Mouse (Mus musculus) kidney, embryonic 16.5 days (tissue): ENCODE results near the gene Cacna1c. TPM values are rescaled to one million over a fixed set of nuclear protein-coding genes. Genes with fewer than 3 reads are reported as not detected.

Experiments used
- ATAC-seq: fragments of 200-750 bp; cut with Nextera tagmentation; 2 replicates; pipeline ENCODE4 v1.8.0; 2017; ENCODE audit warnings: moderate TSS enrichment; ENCODE audit not compliant: low FRiP score, low TSS enrichment
- H3K27ac ChIP-seq: fragments of 300-500 bp; sonication (generic); 2 replicates; pipeline ENCODE4 v1.5.1; 2014; ENCODE audit warnings: low read length
- H3K27me3 ChIP-seq: fragments of 300-500 bp; sonication (generic); 2 replicates; pipeline ENCODE4 v1.6.1; 2014; ENCODE audit warnings: low read length, control low read depth, mixed read lengths; ENCODE audit not compliant: insufficient read depth
- H3K36me3 ChIP-seq: fragments of 300-500 bp; sonication (generic); 2 replicates; pipeline ENCODE4 v1.6.1; 2014; ENCODE audit warnings: low read length, control low read depth, mixed read lengths; ENCODE audit not compliant: insufficient read depth
- H3K4me1 ChIP-seq: fragments of 300-500 bp; sonication (generic); 2 replicates; pipeline ENCODE4 v1.6.1; 2014; ENCODE audit warnings: low read length, control low read depth, mixed read lengths; ENCODE audit not compliant: insufficient read depth
- H3K4me2 ChIP-seq: fragments of 300-500 bp; sonication (generic); replicated peaks from 2 replicates; pipeline ENCODE4 v1.6.1; 2014; ENCODE audit warnings: low read depth, low read length
- H3K4me3 ChIP-seq: fragments of 300-500 bp; sonication (generic); 2 replicates; pipeline ENCODE4 v1.5.1; 2014; ENCODE audit warnings: mild to moderate bottlenecking, low read length
- H3K9ac ChIP-seq: fragments of 300-500 bp; sonication (generic); replicated peaks from 2 replicates; pipeline ENCODE4 v1.6.1; 2014; ENCODE audit warnings: low read length
- H3K9me3 ChIP-seq: fragments of 300-500 bp; sonication (generic); 2 replicates; pipeline ENCODE4 v1.6.1; 2016; ENCODE audit warnings: low read length, control low read depth
- WGBS: fragments of 180-500 bp; shearing (Covaris S2); extraction: QIAGEN DNeasy Blood & Tissue Kit; methylation state at CpG from one replicate; pipeline ENCODE4 v1.1.7; 2014; 5-methylcytosine and 5-hydroxymethylcytosine counted together
- polyA plus RNA-seq: library from polyadenylated mRNA; unstranded; fragments of >200 nt; fragmentation: Nextera tagmentation; extraction: Ambion mirVana; gene quantifications from 2 replicates; pipeline ENCODE4 v1.2.1, GENCODE M21; 2015

Cacna1c gene
- polyA plus RNA-seq, 1 experiment from 2014 or later = 1.4 TPM

- no peak overlapping the region for H3K4me3 ChIP-seq
- no peak for ATAC-seq
- peaks cover 3% of the 10 kb centered on the region; the same call in 1 of the 2 replicates for H3K36me3 ChIP-seq
- H3K27ac ChIP-seq = no peak overlapping the region
- no peak overlapping the region for H3K9ac ChIP-seq
- H3K27me3 ChIP-seq = no peaks in the 10 kb centered on the region
- 73% methylated on average over 6 of the region's 6 CpGs for WGBS
- H3K9me3 ChIP-seq = peaks cover 6% of the 10 kb centered on the region
- H3K4me1 ChIP-seq = no peaks in the 10 kb centered on the region
- H3K4me2 ChIP-seq = no peak overlapping the region
Measured at GRCm38 (mm10) chr6:118641671-118642325, 554.4 kb downstream of the Cacna1c start.

GRCm38 (mm10) chr6:118639816-118640215 lies 556.4 kb downstream of the Cacna1c start:
- Histone ChIP-seq H3K27ac (no peak overlapping the region), H3K4me2 (no peak overlapping the region), H3K9ac (no peak overlapping the region), H3K4me1 (no peaks in the 10 kb centered on the region), H3K36me3 (peaks cover 5% of the 10 kb centered on the region; the same call in 1 of the 2 replicates), H3K9me3 (peaks cover 8% of the 10 kb centered on the region), H3K27me3 (no peaks in the 10 kb centered on the region), H3K4me3 (no peak overlapping the region)
- no peak for ATAC-seq
- WGBS = 31% methylated on average over 2 of the region's 2 CpGs

GRCm38 (mm10) chr6:118638911-118639310 lies 557.3 kb downstream of the Cacna1c start:
- no peaks in the 10 kb centered on the region for H3K27me3 ChIP-seq
- no peak overlapping the region for H3K4me3 ChIP-seq
- H3K4me2 ChIP-seq = no peak overlapping the region
- H3K9ac ChIP-seq = no peak overlapping the region
- H3K36me3 ChIP-seq = peaks cover 5% of the 10 kb centered on the region; the same call in 1 of the 2 replicates
- no peaks in the 10 kb centered on the region for H3K4me1 ChIP-seq
- H3K9me3 ChIP-seq = peaks cover 8% of the 10 kb centered on the region
- 79% methylated on average over 2 of the region's 2 CpGs for WGBS
- no peak for ATAC-seq
- H3K27ac ChIP-seq = no peak overlapping the region

- no peak overlapping the region for H3K4me2 ChIP-seq
- H3K4me3 ChIP-seq = no peak overlapping the region
- peaks cover 5% of the 10 kb centered on the region; the same call in 1 of the 2 replicates for H3K36me3 ChIP-seq
- 87% methylated on average over 2 of the region's 2 CpGs for WGBS
- no peaks in the 10 kb centered on the region for H3K4me1 ChIP-seq
- ATAC-seq = no peak
- H3K9ac ChIP-seq = no peak overlapping the region
- H3K27me3 ChIP-seq = no peaks in the 10 kb centered on the region
- no peak overlapping the region for H3K27ac ChIP-seq
- peaks cover 8% of the 10 kb centered on the region for H3K9me3 ChIP-seq
Measured at GRCm38 (mm10) chr6:118632491-118632890, 563.7 kb downstream of the Cacna1c start.

- no peaks in the 10 kb centered on the region for H3K9me3 ChIP-seq
- ATAC-seq = no peak
- no peaks in the 10 kb centered on the region for H3K4me1 ChIP-seq
- no peaks in the 10 kb centered on the region for H3K36me3 ChIP-seq
- no peak overlapping the region for H3K27ac ChIP-seq
- no peak overlapping the region for H3K9ac ChIP-seq
- H3K4me3 ChIP-seq = no peak overlapping the region
- no peaks in the 10 kb centered on the region for H3K27me3 ChIP-seq
- no peak overlapping the region for H3K4me2 ChIP-seq
- WGBS = 80% methylated on average over 4 of the region's 4 CpGs
Measured at GRCm38 (mm10) chr6:118630006-118630405, 566.2 kb downstream of the Cacna1c start.

- H3K27ac ChIP-seq = no peak overlapping the region
- WGBS = 63% methylated on average over 4 of the region's 4 CpGs
- no peaks in the 10 kb centered on the region for H3K27me3 ChIP-seq
- ATAC-seq = no peak
- H3K4me2 ChIP-seq = no peak overlapping the region
- no peak overlapping the region for H3K9ac ChIP-seq
- H3K9me3 ChIP-seq = no peaks in the 10 kb centered on the region
- H3K4me1 ChIP-seq = no peaks in the 10 kb centered on the region
- no peak overlapping the region for H3K4me3 ChIP-seq
- H3K36me3 ChIP-seq = no peaks in the 10 kb centered on the region
Measured at GRCm38 (mm10) chr6:118626246-118626645, 570.0 kb downstream of the Cacna1c start.

GRCm38 (mm10) chr6:118623609-118624008 lies 572.6 kb downstream of the Cacna1c start:
- no peak for ATAC-seq
- no peaks in the 10 kb centered on the region for H3K4me1 ChIP-seq
- no peak overlapping the region for H3K4me2 ChIP-seq
- 86% methylated on average over 3 of the region's 3 CpGs for WGBS
- H3K36me3 ChIP-seq = no peaks in the 10 kb centered on the region
- no peak overlapping the region for H3K27ac ChIP-seq
- H3K9me3 ChIP-seq = no peaks in the 10 kb centered on the region
- no peak overlapping the region for H3K4me3 ChIP-seq
- H3K27me3 ChIP-seq = no peaks in the 10 kb centered on the region
- H3K9ac ChIP-seq = no peak overlapping the region

GRCm38 (mm10) chr6:118621866-118622265 lies 574.4 kb downstream of the Cacna1c start:
- no peak for ATAC-seq
- Histone ChIP-seq H3K27me3 (no peaks in the 10 kb centered on the region), H3K4me3 (no peak overlapping the region), H3K4me1 (no peaks in the 10 kb centered on the region), H3K9ac (no peak overlapping the region), H3K27ac (no peak overlapping the region), H3K9me3 (no peaks in the 10 kb centered on the region), H3K4me2 (no peak overlapping the region), H3K36me3 (no peaks in the 10 kb centered on the region)
- WGBS = 67% methylated on average over 7 of the region's 7 CpGs

GRCm38 (mm10) chr6:118621406-118621805 lies 574.8 kb downstream of the Cacna1c start:
- WGBS = 85% methylated on average over 3 of the region's 3 CpGs
- H3K27ac ChIP-seq = no peak overlapping the region
- no peak overlapping the region for H3K4me2 ChIP-seq
- ATAC-seq = no peak
- H3K9me3 ChIP-seq = no peaks in the 10 kb centered on the region
- no peaks in the 10 kb centered on the region for H3K27me3 ChIP-seq
- H3K9ac ChIP-seq = no peak overlapping the region
- no peak overlapping the region for H3K4me3 ChIP-seq
- H3K36me3 ChIP-seq = no peaks in the 10 kb centered on the region
- H3K4me1 ChIP-seq = no peaks in the 10 kb centered on the region

- 85% methylated on average over 6 of the region's 6 CpGs for whole genome bisulfite sequencing
- Histone ChIP-seq H3K4me1 (no peaks in the 10 kb centered on the region), H3K27ac (no peak overlapping the region), H3K4me3 (no peak overlapping the region), H3K9ac (no peak overlapping the region), H3K27me3 (no peaks in the 10 kb centered on the region), H3K36me3 (no peaks in the 10 kb centered on the region), H3K4me2 (no peak overlapping the region), H3K9me3 (no peaks in the 10 kb centered on the region)
- ATAC-seq = no peak
Measured at GRCm38 (mm10) chr6:118608906-118609305, 587.3 kb downstream of the Cacna1c start.
